Mouse (Mus musculus): Measurements from ENCODE around the gene Runx1.

GRCm38 (mm10) chr16:92741342-92741741 lies 84.6 kb downstream of the Runx1 start:
- TF ChIP-seq CTCF (IDR thresholded peaks at IDR 0.05; ENCODE audit: low read depth), result no peak
- TF ChIP-seq EP300 (IDR thresholded peaks at IDR 0.05; ENCODE audit: low read depth), result no peak

All from liver, postnatal 0 days (tissue).